Mouse (Mus musculus) left cerebral cortex, adult 9 months (tissue): ENCODE measurements at regions not wholly inside any gene's neighbourhood (a gene's known extent, or its start where the extent isn't known, plus 50 kb on each side); places are given as distances from the start of the nearest gene placed in this dataset.

ENCODE experiments used
- DNase-seq, 2 experiments: peaks; one replicate each; pipeline ENCODE4 v3.0.0; 2022; ENCODE audit warnings: low spot score in 2 of 2

DNA sequence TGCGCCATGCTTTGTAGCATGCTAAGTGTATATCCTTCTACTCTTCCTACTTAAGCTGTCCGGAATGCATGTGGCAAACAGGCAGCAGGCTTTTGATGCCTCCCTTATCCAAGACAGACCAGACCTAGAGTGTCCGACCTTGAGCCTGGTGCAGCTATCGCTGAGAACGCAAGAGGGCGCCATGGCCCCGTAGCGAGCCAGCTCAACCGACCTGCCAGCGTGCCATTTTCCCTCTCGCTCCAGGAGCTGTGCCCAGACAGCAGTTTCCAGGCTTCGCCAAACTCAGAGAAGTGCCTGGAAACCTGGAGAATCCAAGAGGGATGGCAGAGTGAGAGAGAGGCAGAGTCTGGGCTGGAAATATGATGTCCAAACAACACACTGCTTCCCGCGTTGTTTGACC is 155.8 kb upstream of the Gm12830 start:
- DNase-seq = peak; percentile 11 to 82

GRCm38 (mm10) chr4:114666238-114666978 is 155.1 kb upstream of the Gm12830 start:
- DNase-seq = no peak

- DNase-seq = no peak
Observed at GRCm38 (mm10) chr4:114666979-114667328, 154.6 kb upstream of the Gm12830 start.

DNA sequence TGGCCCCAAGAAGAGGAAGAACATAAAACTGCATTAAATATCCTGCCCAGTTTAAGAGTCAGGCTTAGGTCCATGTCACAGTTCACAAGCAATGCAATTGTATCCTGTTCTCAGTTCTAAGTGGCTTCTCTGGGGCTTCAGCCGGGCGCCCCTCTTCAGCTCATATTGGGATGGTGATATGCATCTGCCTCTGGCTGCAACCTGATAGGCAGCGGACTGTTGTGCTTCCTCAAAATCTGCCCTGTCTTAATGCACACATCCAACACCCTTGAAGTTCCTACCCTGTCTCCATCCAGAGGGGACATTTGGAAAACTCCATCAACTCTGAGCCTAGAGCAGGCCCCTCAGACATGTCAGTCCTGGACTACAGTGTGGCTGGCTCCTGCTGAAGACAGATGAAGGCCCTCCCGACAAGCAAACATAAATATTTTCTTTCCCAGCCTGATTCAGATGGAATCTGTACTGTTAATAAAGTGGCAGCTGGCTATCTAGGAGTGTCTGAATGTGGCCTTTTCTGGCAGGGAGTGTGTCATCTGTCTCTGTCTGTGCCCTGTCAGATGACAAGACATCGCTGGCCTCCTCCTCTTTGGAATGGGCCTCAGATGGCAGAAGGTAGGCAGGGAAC is 149.3 kb upstream of the Gm12830 start:
- DNase-seq = no peak

GRCm38 (mm10) chr4:114676908-114677898 is 144.3 kb upstream of the Gm12830 start:
- no peak for DNase-seq

- peak; percentile 6 to 13 for DNase-seq
Observed at GRCm38 (mm10) chr4:114678053-114678941, 143.2 kb upstream of the Gm12830 start.

DNA sequence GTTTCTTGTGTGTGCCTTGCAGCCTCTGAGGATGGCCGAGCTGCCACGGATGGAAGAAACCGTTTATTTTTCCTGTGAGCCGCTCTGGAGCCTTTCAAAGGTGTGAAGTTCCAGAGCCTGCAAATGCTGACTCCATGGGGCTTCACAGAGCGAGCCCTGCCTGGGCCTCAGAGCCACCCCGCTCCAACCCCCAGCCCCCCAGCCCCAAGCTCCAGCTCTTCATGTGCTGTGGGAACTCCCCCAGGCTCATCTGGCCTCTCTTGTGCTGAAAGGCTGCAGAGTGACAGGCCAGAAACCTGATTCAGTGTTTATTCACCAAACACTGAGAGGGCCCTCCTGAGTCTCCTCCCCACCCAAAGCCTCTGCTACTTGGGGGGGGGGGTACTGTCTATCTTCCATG is 141.2 kb upstream of the Gm12830 start:
- no peak for DNase-seq

DNA sequence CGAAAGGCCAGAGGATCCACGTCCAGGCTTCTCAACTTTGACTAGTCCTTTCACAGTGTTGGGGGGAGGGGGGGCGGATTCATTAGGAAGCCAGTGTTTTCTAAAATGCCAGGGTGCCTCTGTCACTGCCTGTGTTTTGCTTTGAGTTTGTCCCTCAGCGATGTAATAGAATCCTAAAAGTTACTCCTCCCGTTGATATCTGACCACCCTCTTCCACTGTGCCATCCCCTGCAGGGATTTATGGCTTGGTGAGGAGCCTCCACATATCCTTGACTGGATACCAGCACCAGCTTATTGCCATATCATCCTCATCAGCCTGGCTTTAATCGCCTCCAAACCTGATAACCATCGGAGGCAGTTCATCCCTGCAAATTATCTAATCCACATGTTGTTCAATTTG is 138.6 kb upstream of the Gm12830 start:
- no peak for DNase-seq

GRCm38 (mm10) chr4:114683696-114684095 is 137.8 kb upstream of the Gm12830 start:
- no peak for DNase-seq

DNA sequence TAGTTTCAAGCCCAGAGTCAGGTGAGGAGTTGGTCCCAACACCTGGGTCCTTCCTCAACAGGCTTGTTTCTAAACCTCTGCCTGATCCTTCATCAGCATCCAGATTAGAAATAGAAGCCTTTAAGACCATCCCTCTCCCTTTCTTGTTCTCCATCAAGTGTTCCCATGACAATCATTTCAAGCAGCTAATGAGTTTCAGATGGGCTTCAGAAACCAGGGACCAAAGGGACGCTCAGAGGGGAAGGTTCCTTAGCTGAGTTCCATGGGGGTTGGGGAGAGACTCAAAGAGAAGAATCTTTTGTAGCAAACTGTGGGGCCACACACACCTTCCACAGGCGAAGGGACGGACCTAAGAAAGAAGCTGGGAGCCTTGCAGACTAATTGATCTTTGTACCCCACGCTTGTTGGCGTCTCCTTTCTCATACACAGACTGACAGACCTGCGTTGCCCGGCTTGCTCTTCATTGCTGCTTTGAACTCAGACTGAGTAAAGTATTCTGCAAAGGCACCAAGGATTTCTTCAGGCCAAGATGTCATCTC is 136.6 kb upstream of the Gm12830 start:
- DNase-seq = no peak

- peak in 1 of 2 experiments; percentile 8 for DNase-seq
Observed at GRCm38 (mm10) chr4:114685454-114685853, 136.1 kb upstream of the Gm12830 start.

DNA sequence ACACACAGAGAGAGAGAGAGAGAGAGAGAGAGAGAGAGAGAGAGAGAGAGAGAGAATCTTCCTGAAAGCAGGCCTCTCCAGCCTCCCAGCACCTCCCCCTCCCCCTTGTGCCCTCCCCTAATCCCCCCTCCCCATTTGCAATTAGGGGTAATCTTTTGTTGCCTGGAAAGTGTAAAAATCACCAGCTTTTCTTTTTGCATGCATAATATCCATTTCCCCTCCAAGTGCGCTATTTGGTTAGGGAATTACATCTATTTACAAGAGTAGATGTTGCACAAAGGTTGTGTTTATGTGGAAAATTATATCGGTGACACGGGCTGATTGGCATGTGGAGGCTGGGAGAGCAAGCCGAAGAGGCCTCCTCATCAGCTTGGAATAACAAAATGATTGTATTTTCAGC is 135.4 kb upstream of the Gm12830 start:
- DNase-seq = no peak

DNA sequence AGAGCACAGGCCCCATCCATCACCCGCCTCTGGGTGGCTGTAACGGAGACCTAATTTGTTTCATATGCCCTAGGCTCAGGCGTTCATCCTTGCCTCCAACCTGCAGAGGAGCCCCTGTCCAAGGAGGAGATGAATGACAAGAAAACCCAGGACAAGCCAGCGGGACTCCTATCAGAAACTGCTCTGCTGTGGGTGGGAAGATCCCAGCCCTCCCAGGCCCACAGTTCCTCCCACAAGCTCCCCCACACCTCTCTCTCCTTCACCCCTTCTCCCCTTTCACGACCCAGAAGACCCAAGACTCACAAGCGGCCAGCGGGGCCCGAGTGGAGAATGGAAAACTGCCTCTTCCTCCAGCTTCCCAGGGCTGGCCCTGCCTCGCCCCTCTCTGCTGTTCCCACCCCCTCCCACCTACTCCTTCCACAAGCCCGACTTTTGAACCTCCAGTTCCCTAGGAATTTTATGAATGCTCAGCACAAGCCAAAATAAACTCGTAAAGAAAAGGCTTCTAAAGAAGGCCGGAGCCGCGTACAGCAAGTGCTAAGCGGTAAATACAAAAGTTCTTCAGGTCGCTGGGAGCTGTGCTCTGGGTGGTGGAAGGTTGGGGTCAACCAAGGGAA is 133.1 kb upstream of the Gm12830 start:
- no peak for DNase-seq

DNA sequence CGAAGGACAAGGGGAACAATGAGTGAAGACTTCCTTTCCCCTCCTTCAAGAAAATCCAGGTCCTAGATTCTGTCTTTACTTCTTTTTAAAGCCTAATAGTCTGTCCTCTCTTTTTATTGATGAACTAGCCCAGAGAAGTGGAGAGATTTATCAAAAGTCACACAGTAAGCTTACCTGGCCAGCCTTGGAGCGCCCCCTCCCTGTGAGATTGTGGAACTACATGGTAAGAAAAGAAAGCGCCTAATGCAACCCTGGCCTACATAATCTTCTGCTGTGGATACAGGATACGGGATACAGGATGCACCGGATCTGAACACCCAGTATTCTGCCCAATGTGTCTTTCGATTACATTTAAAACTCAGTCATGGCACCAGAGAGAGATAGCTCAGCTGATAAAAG is 132.6 kb upstream of the Gm12830 start:
- no peak for DNase-seq

DNA sequence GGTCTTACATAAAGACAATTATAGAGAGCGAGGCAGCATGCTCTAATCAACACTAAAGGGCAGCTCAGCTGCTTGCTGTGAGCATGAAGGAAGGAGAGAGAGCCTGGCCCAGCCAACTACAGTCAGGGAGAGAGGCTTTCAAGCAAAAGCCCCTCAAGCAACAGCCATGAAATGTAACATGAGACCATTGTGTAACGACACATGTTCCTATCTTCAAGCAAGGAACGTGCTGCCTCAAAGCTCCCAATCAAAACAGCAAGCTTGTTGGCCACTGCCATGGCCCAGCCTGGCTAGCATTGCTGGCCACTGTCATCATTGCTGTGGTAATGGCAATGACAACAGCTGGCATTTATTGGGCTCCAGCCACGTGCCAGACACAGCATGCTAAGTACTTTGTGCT is 115.9 kb upstream of the Gm12830 start:
- DNase-seq = no peak

- DNase-seq = no peak
Observed at GRCm38 (mm10) chr4:114710182-114710909, 111.2 kb upstream of the Gm12830 start.

- no peak for DNase-seq
Observed at GRCm38 (mm10) chr4:114711082-114711481, 110.4 kb upstream of the Gm12830 start.

DNA sequence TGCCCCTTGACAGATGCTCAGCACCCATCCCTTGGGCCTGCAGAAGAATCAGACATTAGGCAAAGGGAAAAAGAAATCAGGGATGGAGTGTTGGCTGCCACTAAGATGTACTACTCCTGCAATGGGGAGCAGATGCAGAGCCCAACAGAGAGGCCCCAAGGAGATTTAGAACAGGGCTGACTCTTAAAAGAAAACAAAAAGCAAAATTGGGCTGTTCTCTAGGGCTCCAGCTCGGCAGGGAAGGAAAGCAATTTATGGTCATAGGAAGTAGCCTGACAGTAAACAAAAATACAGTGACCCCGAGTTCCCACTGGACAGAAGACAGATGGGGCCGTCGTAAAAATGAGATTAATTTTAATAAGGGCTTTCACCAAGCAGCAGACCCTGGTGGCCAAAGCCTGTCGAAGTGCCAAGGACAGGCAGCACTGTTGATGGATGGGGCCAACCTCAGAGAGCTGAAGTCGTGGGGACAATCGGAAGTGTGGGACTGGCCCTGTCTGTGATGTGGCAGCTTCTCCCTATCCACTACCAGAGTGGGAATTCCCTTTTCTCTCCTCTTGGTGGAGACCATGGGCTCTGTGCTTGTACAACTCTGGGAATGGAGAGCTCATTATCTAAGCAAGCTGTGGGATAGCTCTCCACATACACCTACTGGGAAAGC is 109.4 kb upstream of the Gm12830 start:
- DNase-seq = no peak

GRCm38 (mm10) chr4:114712921-114713527 is 108.5 kb upstream of the Gm12830 start:
- no peak for DNase-seq
